Mouse (Mus musculus) hindlimb bud, embryonic 11.5 days (tissue): ENCODE results near the gene Nhsl2.

Experiments used
- DNase-seq: peaks from one replicate; pipeline ENCODE4 v3.0.0-alpha.2; 2012; ENCODE audit warnings: low read depth, low spot score; ENCODE audit errors: extremely low spot score

The Nhsl2 gene

GRCm38 (mm10) chrX:102037506-102037905 is 188.3 kb downstream of the Nhsl2 start:
- no peak for DNase-seq

GRCm38 (mm10) chrX:102041562-102041961 is 192.4 kb downstream of the Nhsl2 start:
- no peak for DNase-seq

DNA sequence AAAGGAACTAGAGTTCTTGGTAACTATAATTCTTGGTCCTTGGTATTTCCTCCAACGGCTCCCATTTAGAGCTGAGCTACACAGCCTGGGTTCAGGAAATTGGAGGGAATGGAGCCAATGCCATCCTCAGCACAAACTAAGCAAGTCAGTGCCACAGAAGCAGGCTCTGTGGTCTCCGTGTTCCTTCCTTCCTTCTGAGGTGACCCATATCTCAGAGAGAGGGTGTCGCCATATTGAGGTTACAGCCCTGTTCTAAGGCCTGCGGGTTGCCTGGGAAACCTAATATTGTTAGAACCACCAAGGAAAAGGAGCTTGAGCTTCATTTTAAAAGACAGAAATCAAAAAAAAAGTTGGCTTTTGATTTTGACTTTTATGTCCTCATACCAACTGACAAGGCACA is 193.2 kb downstream of the Nhsl2 start:
- no peak for DNase-seq

- no peak for DNase-seq
These were observed 201.4 kb downstream of the Nhsl2 start for GRCm38 (mm10) chrX:102050552-102050951.

- no peak for DNase-seq
These were observed 202.0 kb downstream of the Nhsl2 start for GRCm38 (mm10) chrX:102051225-102051624.

GRCm38 (mm10) chrX:102053371-102053770 is 204.2 kb downstream of the Nhsl2 start:
- DNase-seq = no peak

DNA sequence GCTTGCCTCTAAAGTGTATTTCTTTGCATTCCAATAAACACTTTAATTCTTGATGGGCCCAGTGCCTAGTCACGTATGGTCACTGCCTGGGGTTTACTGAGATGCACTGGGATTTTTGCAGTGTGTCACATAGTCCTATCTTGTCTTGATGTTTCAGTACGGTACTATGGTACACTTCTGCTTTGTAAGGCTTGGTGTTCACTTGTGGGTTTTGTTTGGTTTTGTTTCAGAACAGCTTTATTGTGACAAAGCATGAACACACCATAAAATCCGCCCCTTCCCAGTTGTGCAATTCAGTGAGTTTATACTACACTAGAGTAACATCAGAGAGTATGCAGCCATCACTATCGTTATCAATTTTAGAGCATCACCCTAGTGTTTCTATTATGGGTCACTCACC is 204.8 kb downstream of the Nhsl2 start:
- DNase-seq = no peak

DNA sequence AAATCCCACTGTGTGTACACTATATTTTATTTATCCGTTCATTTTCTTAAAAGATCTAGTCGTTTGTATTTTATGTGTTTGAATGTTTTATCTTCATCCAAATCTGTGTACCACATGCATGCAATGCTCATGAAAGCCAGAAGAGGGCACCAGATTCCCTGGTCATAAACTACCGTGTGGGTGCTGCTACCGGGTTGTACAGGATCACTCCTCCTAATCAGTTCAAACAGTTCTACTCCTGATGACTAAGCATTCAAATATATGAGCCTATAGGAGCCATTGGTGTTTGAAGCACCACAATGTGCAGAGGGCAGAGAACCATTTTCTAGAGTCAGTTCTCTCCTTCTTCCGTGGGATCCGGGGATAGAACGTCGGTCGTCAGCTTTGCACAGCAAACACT is 210.3 kb downstream of the Nhsl2 start:
- no peak for DNase-seq

- DNase-seq = no peak
These were observed 211.1 kb downstream of the Nhsl2 start for GRCm38 (mm10) chrX:102060243-102060642.

DNA sequence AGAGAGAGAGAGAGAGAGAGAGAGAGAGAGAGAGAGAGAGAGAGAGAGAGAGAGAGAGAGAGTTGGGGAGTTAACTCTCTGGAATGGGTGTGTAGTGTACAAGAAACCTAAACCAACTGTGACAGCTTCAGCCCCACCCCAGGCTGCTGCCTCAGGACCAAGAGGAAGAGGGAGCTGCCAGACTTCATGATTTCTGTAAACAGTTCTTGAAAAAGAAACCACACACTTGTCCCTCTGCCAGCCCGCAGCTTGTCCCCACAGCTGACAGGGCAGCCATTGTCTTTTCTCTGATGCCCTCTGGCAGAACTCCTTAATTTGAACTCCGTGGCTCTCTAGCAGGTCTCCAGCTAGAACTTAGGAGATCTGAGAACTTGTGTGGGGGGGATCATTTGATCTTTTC is 211.7 kb downstream of the Nhsl2 start:
- no peak for DNase-seq

DNA sequence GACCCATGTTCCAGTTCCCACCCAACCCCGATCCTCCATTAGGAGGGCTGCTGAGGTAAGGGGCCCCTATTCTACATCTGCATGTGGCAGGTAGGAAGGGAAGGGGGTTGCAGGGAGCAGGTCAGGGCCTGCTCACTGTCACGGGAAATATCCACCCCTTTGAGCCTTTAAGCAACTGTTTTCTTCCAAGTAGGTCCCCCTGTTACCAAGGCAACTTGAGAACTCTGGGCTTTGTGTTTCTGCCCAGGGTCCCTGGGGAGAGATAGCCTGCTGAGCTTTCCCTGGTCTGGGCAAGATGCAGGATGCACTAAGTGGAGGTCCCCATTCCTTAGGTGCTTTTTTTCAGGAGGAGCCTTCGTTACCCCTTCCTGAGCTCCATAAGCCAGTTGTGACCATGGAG is 214.9 kb downstream of the Nhsl2 start:
- no peak for DNase-seq

- DNase-seq = no peak
These were observed 216.1 kb downstream of the Nhsl2 start for GRCm38 (mm10) chrX:102065213-102065775.

DNA sequence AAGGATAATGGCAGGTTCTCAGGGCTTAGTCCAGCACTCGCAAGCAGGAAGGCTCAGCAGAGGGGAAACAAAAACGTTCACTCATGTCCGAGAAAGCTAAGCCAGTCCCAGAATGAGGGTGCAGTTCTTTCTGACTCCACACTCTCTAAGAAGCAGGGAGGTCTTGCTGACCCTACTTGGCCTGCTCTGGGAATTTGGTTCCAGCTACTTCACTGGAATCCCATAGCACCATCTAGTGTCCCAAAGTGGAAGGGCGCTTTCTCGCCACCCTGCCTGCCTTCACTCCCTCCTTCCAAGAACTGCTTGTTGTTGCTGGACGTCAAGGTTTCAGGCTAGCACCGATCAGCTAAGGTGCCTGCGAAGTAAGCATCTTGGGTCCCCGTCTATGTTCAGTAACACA is 216.9 kb downstream of the Nhsl2 start:
- no peak for DNase-seq

DNA sequence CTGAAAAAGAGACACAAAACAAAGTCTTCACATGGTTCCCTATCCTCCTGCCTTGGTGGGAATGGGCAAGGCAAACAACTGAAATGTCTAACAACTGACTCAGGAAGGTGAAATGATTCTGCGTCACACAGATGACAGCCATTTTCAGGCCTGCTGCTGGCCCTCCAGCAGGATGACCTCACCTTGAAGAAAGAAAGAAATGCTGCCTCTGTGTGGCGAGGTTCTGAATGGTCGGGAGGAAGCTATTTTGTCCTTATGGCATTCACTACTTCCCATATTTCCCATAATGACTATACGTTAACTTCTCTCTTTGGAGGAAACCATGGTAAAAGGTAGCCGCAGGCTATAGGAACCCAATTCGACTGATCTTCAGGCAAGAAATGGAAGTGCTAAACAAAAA is 217.9 kb downstream of the Nhsl2 start:
- no peak for DNase-seq

DNA sequence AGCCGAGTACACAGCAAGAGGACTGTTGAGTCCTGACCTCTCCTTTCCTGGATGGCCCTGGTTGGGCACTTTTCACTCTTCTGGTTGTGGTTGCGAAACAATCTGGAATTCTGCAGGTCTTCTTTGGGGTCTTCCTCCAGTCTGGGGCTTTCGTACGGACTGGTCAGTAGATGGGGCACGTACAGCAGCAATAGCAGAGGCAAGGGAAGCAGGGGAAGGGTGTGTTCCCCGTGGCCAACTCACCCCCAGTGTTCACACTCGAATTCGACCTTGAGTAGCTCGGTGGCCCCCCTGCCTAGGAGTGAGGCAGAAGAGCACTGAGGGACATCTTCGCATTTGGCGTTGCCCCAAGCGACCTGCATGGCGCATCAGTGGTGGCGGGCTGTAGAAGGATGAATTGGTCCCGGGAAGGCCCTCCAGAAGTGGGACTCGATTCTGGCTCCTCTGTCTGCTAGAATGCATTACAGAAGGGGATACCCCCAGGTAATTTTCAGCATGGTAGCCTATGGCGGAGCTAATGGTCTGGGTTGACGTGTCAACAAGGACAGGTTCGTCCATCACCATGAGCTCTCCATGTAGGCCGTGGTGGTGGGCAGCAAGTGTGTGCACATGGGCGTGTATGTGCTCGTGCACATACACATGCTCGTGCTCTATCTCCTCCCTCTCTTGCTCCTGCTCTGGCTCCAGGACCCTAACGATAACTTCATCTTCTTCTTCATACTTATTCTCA is 219.8 kb downstream of the Nhsl2 start:
- no peak for DNase-seq

DNA sequence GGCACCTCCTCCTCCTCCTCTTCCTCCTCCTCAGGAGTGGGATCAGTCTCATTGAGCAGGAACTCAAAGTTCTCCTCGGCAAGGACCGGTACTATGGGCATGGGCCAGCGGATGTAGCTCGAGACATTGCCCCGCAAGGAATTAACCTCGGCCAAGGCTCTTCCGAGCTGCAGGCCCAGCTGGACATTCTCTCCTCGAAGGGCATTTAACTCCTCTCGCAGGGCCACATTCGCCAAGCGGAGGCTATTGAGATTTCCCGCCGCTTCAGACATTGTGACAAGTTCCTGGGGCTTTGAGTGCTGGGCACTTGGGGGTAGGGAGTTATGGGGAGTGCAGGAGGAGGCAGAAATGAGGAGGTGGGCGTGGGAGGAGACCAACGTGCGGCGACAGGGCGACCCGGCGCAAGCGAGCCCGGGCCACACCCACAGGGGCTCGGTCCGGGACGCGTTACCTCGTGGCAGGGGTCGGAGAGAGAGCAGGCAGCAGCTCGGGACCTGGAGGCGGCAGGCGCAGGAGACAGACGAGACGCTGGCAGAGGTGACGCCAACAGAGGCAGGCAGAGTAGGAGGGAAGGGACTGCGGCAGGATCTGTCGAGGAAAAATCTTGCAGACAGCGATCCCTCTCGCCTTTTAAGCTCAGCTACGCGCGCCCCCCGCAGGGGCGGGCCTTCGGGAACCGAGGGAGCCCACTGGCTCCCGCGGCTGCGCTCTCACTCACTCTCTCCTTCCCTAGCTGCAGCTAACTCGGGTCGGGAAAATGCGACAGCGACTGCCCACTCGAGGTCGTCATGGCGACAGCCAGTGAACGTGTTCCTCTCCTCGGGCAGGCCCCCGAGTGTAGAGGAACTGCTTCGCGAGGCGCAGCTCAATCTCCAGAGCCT is 221.6 kb downstream of the Nhsl2 start, which contains the start of gene Rtl5:
Rtl5 (minus strand) TSS at position 714 of the 881 bp plus-strand sequence.
- DNase-seq = no peak

DNA sequence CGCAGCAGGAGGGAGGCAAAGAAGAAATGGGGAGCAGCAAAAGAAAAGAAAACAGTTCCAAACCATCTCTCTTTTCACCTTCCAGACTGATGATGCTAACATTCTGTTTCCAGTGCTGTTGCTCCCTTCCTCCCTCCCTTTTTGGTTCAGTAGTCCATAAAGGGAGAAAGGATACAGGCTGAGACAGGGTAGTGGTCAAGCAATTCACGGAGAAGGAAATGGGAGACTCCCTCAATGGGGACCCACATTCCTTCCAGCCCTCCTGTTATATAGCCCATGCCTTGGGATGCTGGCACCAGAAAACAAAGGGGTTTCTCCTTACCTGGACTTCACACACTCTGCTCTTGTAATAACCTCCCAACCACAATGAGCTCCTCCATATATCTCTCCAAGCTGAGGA is 222.3 kb downstream of the Nhsl2 start:
- DNase-seq = no peak

DNA sequence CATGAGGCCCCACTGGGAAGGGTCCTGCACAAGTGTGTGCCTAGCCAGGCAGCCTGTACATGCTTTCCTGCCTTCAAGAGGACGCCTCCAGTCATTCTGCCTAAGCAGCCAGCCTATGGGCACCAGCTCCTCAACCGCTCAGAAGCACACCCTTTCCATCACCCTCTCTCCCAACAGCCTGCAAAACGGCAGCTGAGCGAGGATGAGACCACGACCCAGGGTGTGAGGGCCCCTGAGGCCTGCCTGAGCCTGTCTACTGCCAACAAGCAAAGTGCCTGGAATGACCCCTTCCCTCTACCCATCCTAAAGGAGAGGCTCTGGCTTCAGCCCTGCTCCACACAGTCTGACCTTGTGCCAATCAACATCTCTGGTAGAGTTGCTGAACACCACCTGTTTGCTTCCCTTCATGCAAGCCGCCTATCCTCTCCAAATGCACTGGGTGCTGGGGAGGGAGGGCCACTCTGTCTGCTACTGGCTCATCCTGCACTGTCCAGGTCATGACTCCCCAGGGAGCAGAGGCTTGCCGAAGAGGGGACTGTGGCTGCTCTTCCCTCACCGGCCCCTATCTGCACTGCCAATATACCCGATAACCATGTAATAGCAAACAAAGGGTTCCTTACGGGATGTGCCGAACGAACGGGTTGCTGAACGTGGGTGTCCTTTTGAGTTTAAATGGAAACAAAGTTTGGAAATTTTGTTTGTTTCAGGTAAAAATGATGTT is 224.6 kb downstream of the Nhsl2 start:
- no peak for DNase-seq

DNA sequence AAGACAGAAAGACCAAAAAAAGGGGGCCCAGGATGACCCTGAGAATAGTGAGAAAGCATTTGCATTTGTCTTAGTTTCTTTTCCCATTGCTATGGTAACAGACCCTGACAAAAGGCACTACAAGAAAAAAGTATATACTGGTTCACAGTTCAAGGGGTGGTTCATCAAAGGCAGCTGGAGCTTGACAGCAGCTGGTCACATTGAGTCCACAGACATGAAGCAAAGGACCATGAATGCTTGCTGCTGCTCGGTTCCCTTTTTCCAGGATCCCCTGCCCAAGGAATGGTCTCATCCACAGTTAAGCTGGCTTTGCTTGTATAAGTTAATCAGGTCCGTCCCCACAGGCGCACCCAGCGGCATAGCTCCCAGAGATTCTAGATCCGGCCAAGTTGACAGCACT is 225.2 kb downstream of the Nhsl2 start:
- no peak for DNase-seq

GRCm38 (mm10) chrX:102075158-102075557 is 226.0 kb downstream of the Nhsl2 start:
- no peak for DNase-seq
